Mouse (Mus musculus) myocyte (in vitro differentiated cells): ENCODE measurements around the gene Dmtf1. TPM values are rescaled to one million over a fixed set of nuclear protein-coding genes. Genes with fewer than 3 reads are reported as not detected.

Experiments
- H3K27me3 ChIP-seq: one replicate; pipeline ENCODE4 v1.6.1; 2011; ENCODE audit not compliant: control insufficient read depth, insufficient read depth, insufficient read length
- H3K36me3 ChIP-seq: one replicate; pipeline ENCODE4 v1.6.1; 2011; ENCODE audit not compliant: control insufficient read depth, insufficient read depth
- H3K4me2 ChIP-seq: one replicate; pipeline ENCODE4 v1.6.1; 2011; ENCODE audit warnings: low read depth, control low read depth
- H3K4me3 ChIP-seq: one replicate; pipeline ENCODE4 v1.5.1; 2011; ENCODE audit warnings: mild to moderate bottlenecking, control low read depth, moderate library complexity
- H3K79me2 ChIP-seq: one replicate; pipeline ENCODE4 v1.6.1; 2011; ENCODE audit not compliant: control insufficient read depth, insufficient read depth
- H3ac ChIP-seq: one replicate; pipeline ENCODE4 v1.6.1; 2011; ENCODE audit not compliant: control insufficient read depth, insufficient read length
- CEBPB ChIP-seq: IDR thresholded peaks from 2 replicates; pipeline ENCODE4 v1.6.1; 2011; ENCODE audit warnings: mild to moderate bottlenecking, moderate library complexity; ENCODE audit not compliant: poor library complexity, insufficient read depth, severe bottlenecking
- E2F4 ChIP-seq: IDR thresholded peaks from one replicate; pipeline ENCODE4 v1.6.1; 2011; ENCODE audit warnings: mild to moderate bottlenecking, control low read depth, moderate library complexity; ENCODE audit not compliant: insufficient read depth
- MAX ChIP-seq: IDR thresholded peaks from one replicate; pipeline ENCODE4 v1.6.1; 2011; ENCODE audit warnings: low read depth, mild to moderate bottlenecking, control low read depth
- MYOD1 ChIP-seq, 3 experiments: IDR thresholded peaks; one replicate each; pipeline ENCODE4 v1.6.1; 2011; ENCODE audit warnings: control low read depth in 2 of 3, low read depth in 2 of 3, mild to moderate bottlenecking in 2 of 3, moderate library complexity in 1 of 3; ENCODE audit not compliant: insufficient read length in 2 of 3, control insufficient read depth in 1 of 3
- MYOG ChIP-seq, 3 experiments: IDR thresholded peaks; one replicate each; pipeline ENCODE4 v1.6.1; 2011; ENCODE audit warnings: control low read depth in 2 of 3, low read depth in 2 of 3, mild to moderate bottlenecking in 2 of 3; ENCODE audit not compliant: insufficient read length in 2 of 3, control insufficient read depth in 1 of 3, insufficient read depth in 1 of 3
- POLR2A ChIP-seq: IDR thresholded peaks from one replicate; pipeline ENCODE4 v1.6.1; 2011; ENCODE audit warnings: low read depth, mild to moderate bottlenecking, control low read depth, moderate library complexity; ENCODE audit not compliant: insufficient read length
- POLR2AphosphoS2 ChIP-seq: IDR thresholded peaks from one replicate; pipeline ENCODE4 v1.6.1; 2011; ENCODE audit warnings: low read depth, control low read depth; ENCODE audit not compliant: insufficient read length
- REST ChIP-seq: IDR thresholded peaks from one replicate; pipeline ENCODE4 v1.6.1; 2011; ENCODE audit warnings: mild to moderate bottlenecking, control low read depth, moderate library complexity; ENCODE audit not compliant: insufficient read depth, insufficient read length
- SRF ChIP-seq: IDR thresholded peaks from one replicate; pipeline ENCODE4 v1.6.1; 2011; ENCODE audit warnings: low read depth; ENCODE audit not compliant: control insufficient read depth, insufficient read length
- TCF12 ChIP-seq: IDR thresholded peaks from one replicate; pipeline ENCODE4 v1.6.1; 2011; ENCODE audit warnings: mild to moderate bottlenecking, control low read depth; ENCODE audit not compliant: poor library complexity, insufficient read depth, severe bottlenecking
- TCF3 ChIP-seq: IDR thresholded peaks from one replicate; pipeline ENCODE4 v1.6.1; 2011; ENCODE audit warnings: low read depth, control low read depth; ENCODE audit not compliant: insufficient read length
- USF1 ChIP-seq: IDR thresholded peaks from one replicate; pipeline ENCODE4 v1.6.1; 2011; ENCODE audit warnings: low read depth, mild to moderate bottlenecking, control low read depth, moderate library complexity
- polyA plus RNA-seq: library from polyadenylated mRNA; unstranded; fragments of >200 nt; fragmentation: generic; extraction: Trizol; gene quantifications from one replicate; pipeline ENCODE4 v1.2.1, GENCODE M21; 2012; ENCODE audit warnings: missing spikeins

Dmtf1 gene
- polyA plus RNA-seq, 1 experiment, result 6.7 TPM

DNA sequence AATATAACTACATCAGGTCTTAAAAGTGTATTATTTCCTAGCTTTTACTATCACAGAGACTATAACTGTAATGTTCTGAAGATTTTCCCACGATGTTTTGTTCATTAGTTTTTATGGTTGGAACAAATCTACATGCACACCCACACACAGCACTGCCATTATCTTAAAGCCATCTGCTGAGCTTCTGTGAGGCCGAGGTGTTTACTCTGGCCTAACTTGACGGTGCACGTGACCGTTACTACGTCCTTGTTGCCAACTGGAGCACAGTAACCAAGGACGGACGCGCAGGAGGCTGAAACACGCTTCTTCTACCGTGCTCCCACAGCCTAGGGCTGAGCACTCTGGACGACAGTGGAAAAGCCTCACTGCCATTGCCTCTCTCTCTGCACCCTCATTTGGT is 33.0 kb downstream of the Dmtf1 start:
- Histone ChIP-seq H3ac (no peak overlapping the region), H3K27me3 (no peaks in the 10 kb centered on the region), H3K36me3 (peaks cover 35% of the 10 kb centered on the region), H3K4me2 (no peak overlapping the region), H3K79me2 (no peaks in the 10 kb centered on the region), H3K4me3 (no peak overlapping the region)
- TF ChIP-seq REST (no peak), E2F4 (no peak), MAX (no peak), TCF3 (no peak), MYOG (IDR thresholded peaks at IDR 0.05; ENCODE audit: control insufficient read depth in 1 of 3, insufficient read depth in 1 of 3, insufficient read length in 2 of 3, low read depth in 2 of 3) (no peak), TCF12 (no peak), USF1 (no peak), SRF (no peak), CEBPB (no peak), POLR2A (no peak), MYOD1 (IDR thresholded peaks at IDR 0.05; ENCODE audit: control insufficient read depth in 1 of 3, insufficient read length in 2 of 3, low read depth in 2 of 3) (no peak), POLR2AphosphoS2 (no peak)

GRCm38 (mm10) chr5:9124134-9124533 is 37.4 kb downstream of the Dmtf1 start:
- H3K36me3 ChIP-seq, result peaks cover 65% of the 10 kb centered on the region
- H3K79me2 ChIP-seq, result no peaks in the 10 kb centered on the region
- no peak overlapping the region for H3ac ChIP-seq
- H3K4me2 ChIP-seq, result no peak overlapping the region
- no peaks in the 10 kb centered on the region for H3K27me3 ChIP-seq
- no peak overlapping the region for H3K4me3 ChIP-seq
- TF ChIP-seq USF1 (no peak), MYOG (IDR thresholded peaks at IDR 0.05; ENCODE audit: control insufficient read depth in 1 of 3, insufficient read depth in 1 of 3, insufficient read length in 2 of 3, low read depth in 2 of 3) (no peak), POLR2A (no peak), MYOD1 (IDR thresholded peaks at IDR 0.05; ENCODE audit: control insufficient read depth in 1 of 3, insufficient read length in 2 of 3, low read depth in 2 of 3) (no peak), TCF3 (no peak), REST (no peak), MAX (no peak), TCF12 (no peak), CEBPB (no peak), SRF (no peak), E2F4 (no peak), POLR2AphosphoS2 (no peak)

GRCm38 (mm10) chr5:9114162-9114561 is 47.4 kb downstream of the Dmtf1 start:
- Histone ChIP-seq H3K36me3 (peaks cover 19% of the 10 kb centered on the region), H3K27me3 (no peaks in the 10 kb centered on the region), H3ac (no peak overlapping the region), H3K4me3 (no peak overlapping the region), H3K4me2 (no peak overlapping the region), H3K79me2 (no peaks in the 10 kb centered on the region)
- peak; percentile 52 for TF ChIP-seq POLR2AphosphoS2
- no peak for TF ChIP-seq TCF3

- no peaks in the 10 kb centered on the region for H3K36me3 ChIP-seq
- H3K4me3 ChIP-seq, result no peak overlapping the region
- TF ChIP-seq MAX, result no peak
- no peak for TF ChIP-seq REST
- TF ChIP-seq USF1, result no peak
- no peak for TF ChIP-seq POLR2A
- TF ChIP-seq E2F4, result no peak
- no peak for TF ChIP-seq MYOD1 (IDR thresholded peaks at IDR 0.05; ENCODE audit: control insufficient read depth in 1 of 3, insufficient read length in 2 of 3, low read depth in 2 of 3)
- TF ChIP-seq POLR2AphosphoS2, result no peak
- no peak for TF ChIP-seq TCF12
- no peak for TF ChIP-seq CEBPB
- no peak for TF ChIP-seq SRF
- no peaks in the 10 kb centered on the region for H3K27me3 ChIP-seq
- H3K4me2 ChIP-seq, result no peak overlapping the region
- no peak overlapping the region for H3ac ChIP-seq
- no peaks in the 10 kb centered on the region for H3K79me2 ChIP-seq
Observed at GRCm38 (mm10) chr5:9111759-9112158, 49.8 kb downstream of the Dmtf1 start.

DNA sequence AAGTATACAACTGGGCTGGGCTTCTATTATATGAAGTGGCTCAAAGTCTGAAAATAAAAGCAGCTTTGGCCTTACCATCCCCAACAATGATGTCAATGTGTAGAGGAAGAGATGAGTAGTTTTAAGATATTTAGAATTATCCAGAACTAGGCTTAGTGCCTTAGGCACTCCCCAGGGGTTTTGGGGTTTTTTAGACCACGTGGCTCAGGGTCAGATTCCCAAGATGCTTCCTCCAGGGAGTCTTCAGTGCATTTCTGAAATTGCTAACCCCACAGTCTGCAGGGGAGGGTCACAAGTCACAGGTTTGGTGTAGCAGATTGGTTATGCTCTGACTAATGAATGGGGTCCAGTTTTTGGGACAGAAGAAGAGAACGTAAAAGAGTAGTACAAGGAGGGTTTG is 50.3 kb downstream of the Dmtf1 start:
- Histone ChIP-seq H3K27me3 (no peaks in the 10 kb centered on the region), H3K4me2 (no peak overlapping the region), H3K79me2 (no peaks in the 10 kb centered on the region), H3K4me3 (no peak overlapping the region), H3ac (no peak overlapping the region), H3K36me3 (no peaks in the 10 kb centered on the region)
- TF ChIP-seq MYOG (IDR thresholded peaks at IDR 0.05; ENCODE audit: control insufficient read depth in 1 of 3, insufficient read depth in 1 of 3, insufficient read length in 2 of 3, low read depth in 2 of 3) (no peak), USF1 (no peak), POLR2AphosphoS2 (no peak), MAX (no peak), MYOD1 (IDR thresholded peaks at IDR 0.05; ENCODE audit: control insufficient read depth in 1 of 3, insufficient read length in 2 of 3, low read depth in 2 of 3) (no peak), POLR2A (no peak), SRF (no peak), E2F4 (no peak), TCF12 (no peak), TCF3 (no peak), REST (no peak), CEBPB (no peak)
